Mouse (Mus musculus): ENCODE data around the gene Col6a6.

DNA sequence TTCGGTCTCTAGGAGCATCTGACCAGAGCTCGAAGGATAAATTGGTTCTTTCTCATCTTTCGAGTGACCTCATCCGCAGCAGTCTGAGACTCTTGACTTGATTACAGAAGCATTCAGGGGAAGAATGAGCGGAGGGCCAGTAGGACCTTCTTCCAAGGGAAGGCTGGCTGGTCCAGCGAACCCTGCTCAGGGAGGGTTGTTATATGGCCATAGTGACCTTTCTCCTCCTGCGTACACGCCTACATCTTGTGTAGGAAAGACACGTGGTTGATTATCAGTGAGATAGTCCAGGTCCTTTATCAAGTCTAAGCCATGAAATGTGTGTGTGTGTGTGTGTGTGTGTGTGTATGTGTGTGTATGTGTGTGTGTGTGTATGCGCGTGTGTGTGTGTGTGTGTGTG is 40.2 kb downstream of the Col6a6 start:
- no peak for TF ChIP-seq POLR2A (IDR thresholded peaks at IDR 0.05; ENCODE audit: borderline replicate concordance, extremely low read depth, insufficient read depth, insufficient read length, poor library complexity, severe bottlenecking)
- TF ChIP-seq CTCF (IDR thresholded peaks at IDR 0.05; ENCODE audit: borderline replicate concordance, extremely low read depth, insufficient read depth, insufficient read length) = no peak

Measured in brain, embryonic 14.5 days (tissue).